Mouse (Mus musculus): ENCODE results near the gene Tcf21. TPM values are rescaled to one million over a fixed set of nuclear protein-coding genes. Genes with fewer than 3 reads are reported as not detected.
A peak's percentile ranks its signal among the peaks of the same experiment; 100 is the strongest.

Tcf21 gene
- 4.4 TPM in 2 replicates for polyA plus RNA-seq (2015; fragmentation: Nextera tagmentation; extraction: Ambion mirVana)

DNA sequence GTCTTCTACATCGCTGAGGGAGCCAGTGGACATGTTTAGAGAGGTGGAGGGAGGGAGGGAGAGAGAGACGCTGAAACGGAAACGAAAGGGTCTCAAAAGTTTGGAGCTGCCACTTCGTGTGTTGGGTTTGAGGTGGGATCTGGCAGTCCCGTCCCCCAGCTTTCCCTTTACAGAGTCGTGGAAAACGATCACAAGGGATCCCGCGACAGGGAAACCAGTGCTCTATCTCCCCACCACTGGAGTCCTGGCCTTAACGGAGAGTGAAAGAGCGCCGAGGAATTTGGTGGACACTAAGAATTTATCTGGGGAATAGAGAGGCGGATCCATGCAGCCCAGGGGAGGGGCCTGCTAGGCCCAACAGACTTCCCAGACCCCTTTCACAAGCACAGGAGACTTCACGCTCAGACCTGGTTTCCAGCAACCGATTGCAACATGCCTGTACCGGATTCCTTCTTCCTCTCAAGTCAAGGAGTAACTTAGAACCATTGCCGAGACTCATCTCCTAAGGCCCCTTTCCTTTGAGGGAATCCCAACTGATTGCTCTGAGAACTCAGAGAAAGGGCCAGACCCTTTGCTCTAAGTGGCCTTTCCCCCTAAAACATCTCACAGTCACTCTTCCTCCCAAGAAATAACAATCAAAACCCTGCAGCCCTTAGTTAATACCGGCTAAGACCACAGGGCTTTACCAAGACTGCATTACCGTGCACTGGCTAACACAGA, at the start of gene Tcf21:
Gene Tcf21 (minus strand): TSS at position 304 of the 720 bp plus-strand sequence.
- no peaks in the 10 kb centered on the region for H3K9me3 ChIP-seq (replicated peaks)
- peaks cover 79% of the 10 kb centered on the region for H3K27me3 ChIP-seq
- H3K9ac ChIP-seq: no peak within 1 kb of the TSS
- no peak within 1 kb of the TSS for H3K4me2 ChIP-seq
- H3K27ac ChIP-seq (replicated peaks): no peak within 1 kb of the TSS
- ATAC-seq (ENCODE audit: insufficient read depth): no peak
- H3K36me3 ChIP-seq (replicated peaks): no peaks in the 10 kb centered on the region
- H3K4me1 ChIP-seq (replicated peaks): no peaks in the 10 kb centered on the region
- H3K4me3 ChIP-seq (replicated peaks): peak within 1 kb of the TSS; percentile 15; the same call in 1 of the 2 replicates
- 3% methylated on average over 20 of the region's 20 CpGs for WGBS (ENCODE audit: insufficient replicate concordance)

DNA sequence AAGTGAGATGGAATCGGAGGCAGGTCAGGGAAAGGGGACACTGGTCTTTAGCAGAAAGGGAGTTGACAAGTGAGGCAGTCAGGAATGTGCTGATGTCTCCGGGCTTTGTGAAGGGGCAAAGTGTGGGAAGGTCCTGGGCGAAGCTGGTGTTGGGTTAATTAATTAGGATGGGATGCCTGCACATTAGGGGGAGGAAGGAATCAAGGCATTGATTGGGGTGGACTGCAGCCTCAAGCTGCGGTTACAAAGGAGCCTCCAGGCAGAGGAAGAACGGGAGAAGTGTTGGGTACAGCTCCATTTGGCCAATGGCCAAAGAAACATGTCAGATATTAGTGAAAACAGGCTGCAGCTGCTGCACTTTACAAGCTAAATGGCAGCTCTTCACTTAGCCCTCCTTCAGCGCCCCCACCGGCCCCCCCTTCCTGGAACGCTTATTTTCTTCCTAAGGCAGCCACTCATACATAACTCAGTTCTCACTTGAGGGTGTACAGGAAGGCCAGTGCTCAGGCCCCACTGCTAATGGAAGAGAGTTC, 48.5 kb upstream of the Tcf21 start:
- H3K27ac ChIP-seq (replicated peaks): no peak overlapping the region
- ATAC-seq (ENCODE audit: insufficient read depth): no peak
- WGBS (ENCODE audit: insufficient replicate concordance): 46% methylated on average over 8 of the region's 8 CpGs

GRCm38 (mm10) chr10:22867210-22867609, 47.2 kb upstream of the Tcf21 start:
- H3K4me3 ChIP-seq (replicated peaks): no peak overlapping the region
- H3K9me3 ChIP-seq (replicated peaks): no peaks in the 10 kb centered on the region
- no peak overlapping the region for H3K9ac ChIP-seq
- WGBS (ENCODE audit: insufficient replicate concordance): 31% methylated on average over 2 of the region's 2 CpGs
- no peaks in the 10 kb centered on the region for H3K4me1 ChIP-seq (replicated peaks)
- H3K27ac ChIP-seq (replicated peaks): no peak overlapping the region
- H3K36me3 ChIP-seq (replicated peaks): no peaks in the 10 kb centered on the region
- ATAC-seq (ENCODE audit: insufficient read depth): no peak
- H3K4me2 ChIP-seq: no peak overlapping the region
- no peaks in the 10 kb centered on the region for H3K27me3 ChIP-seq

More for the DNA sequence above, 48.5 kb upstream of the Tcf21 start:
- Histone ChIP-seq H3K36me3 (replicated peaks) (no peaks in the 10 kb centered on the region), H3K4me2 (no peak overlapping the region), H3K9me3 (replicated peaks) (no peaks in the 10 kb centered on the region), H3K9ac (no peak overlapping the region), H3K4me1 (replicated peaks) (no peaks in the 10 kb centered on the region), H3K4me3 (replicated peaks) (no peak overlapping the region), H3K27me3 (no peaks in the 10 kb centered on the region)

- WGBS (ENCODE audit: insufficient replicate concordance): 31% methylated on average over 9 of the region's 9 CpGs
- Histone ChIP-seq H3K36me3 (replicated peaks) (no peaks in the 10 kb centered on the region), H3K9ac (no peak overlapping the region), H3K4me3 (replicated peaks) (no peak overlapping the region), H3K9me3 (replicated peaks) (no peaks in the 10 kb centered on the region), H3K4me1 (replicated peaks) (no peaks in the 10 kb centered on the region), H3K27me3 (no peaks in the 10 kb centered on the region), H3K4me2 (no peak overlapping the region), H3K27ac (replicated peaks) (no peak overlapping the region)
- ATAC-seq (ENCODE audit: insufficient read depth): no peak
Measured at GRCm38 (mm10) chr10:22858111-22858510, 38.1 kb upstream of the Tcf21 start.

- ATAC-seq (ENCODE audit: insufficient read depth): no peak
Measured at GRCm38 (mm10) chr10:22854330-22854729, 34.4 kb upstream of the Tcf21 start.

DNA sequence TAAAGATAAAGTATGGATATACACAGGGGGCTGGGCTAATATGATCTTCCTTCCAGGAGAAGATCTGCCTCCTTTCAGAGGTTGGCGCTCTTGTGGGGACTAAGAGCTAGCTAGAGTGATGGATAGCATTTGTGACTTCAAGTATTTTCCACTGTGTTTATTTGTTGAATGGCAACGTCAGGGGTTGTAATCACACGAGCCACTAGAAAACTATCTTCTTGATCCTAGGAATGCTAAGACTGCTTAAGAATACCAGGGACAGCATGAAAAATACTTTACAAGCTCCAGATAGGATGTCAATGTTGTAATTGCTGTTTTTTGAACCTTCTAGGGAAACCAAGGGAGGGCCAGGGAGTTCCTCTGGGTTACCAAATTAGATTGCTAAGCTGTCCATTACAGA, 25.4 kb upstream of the Tcf21 start:
- H3K9ac ChIP-seq: no peak overlapping the region
- no peak overlapping the region for H3K4me2 ChIP-seq
- H3K4me3 ChIP-seq (replicated peaks): no peak overlapping the region
- 23% methylated on average over 3 of the region's 3 CpGs for WGBS (ENCODE audit: insufficient replicate concordance)
- peaks cover 51% of the 10 kb centered on the region for H3K27me3 ChIP-seq
- H3K4me1 ChIP-seq (replicated peaks): no peaks in the 10 kb centered on the region
- H3K9me3 ChIP-seq (replicated peaks): no peaks in the 10 kb centered on the region
- H3K27ac ChIP-seq (replicated peaks): no peak overlapping the region
- ATAC-seq (ENCODE audit: insufficient read depth): no peak
- H3K36me3 ChIP-seq (replicated peaks): no peaks in the 10 kb centered on the region

More at GRCm38 (mm10) chr10:22854330-22854729, 34.4 kb upstream of the Tcf21 start:
- H3K4me2 ChIP-seq: no peak overlapping the region
- H3K9ac ChIP-seq: no peak overlapping the region
- no peaks in the 10 kb centered on the region for H3K27me3 ChIP-seq
- 16% methylated on average over 7 of the region's 7 CpGs for WGBS (ENCODE audit: insufficient replicate concordance)
- no peaks in the 10 kb centered on the region for H3K36me3 ChIP-seq (replicated peaks)
- no peak overlapping the region for H3K27ac ChIP-seq (replicated peaks)
- H3K4me3 ChIP-seq (replicated peaks): no peak overlapping the region
- H3K4me1 ChIP-seq (replicated peaks): no peaks in the 10 kb centered on the region
- H3K9me3 ChIP-seq (replicated peaks): no peaks in the 10 kb centered on the region

DNA sequence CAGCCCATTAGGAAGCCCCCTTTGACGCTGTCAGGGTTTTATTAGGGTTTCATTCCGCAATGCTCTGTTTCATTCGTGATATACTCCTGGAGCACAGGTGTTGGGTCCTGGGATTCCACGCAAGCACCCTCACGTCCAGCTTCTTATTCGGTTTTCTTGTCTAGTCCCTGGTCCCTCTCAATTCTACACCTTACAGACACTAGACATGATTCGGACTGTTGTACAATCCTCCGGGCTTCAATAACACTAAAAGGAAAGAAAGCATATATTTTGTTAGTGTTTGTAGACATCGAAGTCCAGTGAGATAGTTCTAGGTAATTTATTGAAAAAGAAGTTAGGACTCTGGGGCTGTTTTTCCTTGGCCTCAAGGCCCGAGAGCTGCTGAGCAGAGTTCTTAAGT, 24.8 kb upstream of the Tcf21 start:
- Histone ChIP-seq H3K4me2 (no peak overlapping the region), H3K27me3 (peaks cover 52% of the 10 kb centered on the region), H3K36me3 (replicated peaks) (no peaks in the 10 kb centered on the region), H3K9ac (no peak overlapping the region), H3K27ac (replicated peaks) (no peak overlapping the region), H3K4me1 (replicated peaks) (no peaks in the 10 kb centered on the region), H3K9me3 (replicated peaks) (no peaks in the 10 kb centered on the region), H3K4me3 (replicated peaks) (no peak overlapping the region)
- WGBS (ENCODE audit: insufficient replicate concordance): 23% methylated on average over 10 of the region's 10 CpGs
- ATAC-seq (ENCODE audit: insufficient read depth): no peak

- H3K4me3 ChIP-seq (replicated peaks): no peak overlapping the region
- ATAC-seq (ENCODE audit: insufficient read depth): no peak
Measured at GRCm38 (mm10) chr10:22843440-22844361, 23.7 kb upstream of the Tcf21 start.

DNA sequence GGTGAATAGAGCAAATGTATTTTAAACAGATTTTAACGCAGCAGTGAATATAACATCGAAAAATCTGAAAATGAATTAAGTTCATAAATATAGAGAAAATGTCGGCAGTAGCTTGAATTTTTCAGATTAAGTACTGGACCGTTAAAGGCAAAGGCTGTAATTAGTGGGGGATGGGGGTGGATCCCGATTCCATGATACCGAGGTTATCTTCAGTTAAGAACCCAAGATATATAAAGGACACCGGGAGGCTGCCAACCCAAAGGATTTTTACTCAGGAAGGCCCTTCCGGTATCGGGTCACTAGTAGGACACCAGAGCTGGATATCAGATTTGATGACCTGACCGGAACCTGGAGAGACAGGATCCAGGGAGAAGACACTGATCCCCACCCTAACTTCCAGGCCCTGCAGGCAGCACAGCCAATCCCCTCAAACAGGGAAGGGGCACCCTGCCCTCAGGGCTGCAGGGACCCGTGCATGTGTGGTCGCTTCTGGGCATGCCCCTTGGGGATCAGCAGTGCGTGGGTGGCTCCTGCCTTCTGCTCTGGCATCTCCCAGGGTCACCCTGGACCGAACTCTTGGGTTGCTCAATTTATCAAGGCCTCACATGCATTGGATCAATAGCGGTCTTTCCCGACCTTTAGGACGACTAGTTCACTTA, 22.9 kb upstream of the Tcf21 start:
- Histone ChIP-seq H3K4me3 (replicated peaks) (no peak overlapping the region), H3K4me2 (no peak overlapping the region), H3K27ac (replicated peaks) (no peak overlapping the region), H3K4me1 (replicated peaks) (no peaks in the 10 kb centered on the region), H3K9ac (no peak overlapping the region), H3K36me3 (replicated peaks) (no peaks in the 10 kb centered on the region), H3K27me3 (peaks cover 52% of the 10 kb centered on the region), H3K9me3 (replicated peaks) (no peaks in the 10 kb centered on the region)
- WGBS (ENCODE audit: insufficient replicate concordance): 6% methylated on average over 17 of the region's 17 CpGs
- ATAC-seq (ENCODE audit: insufficient read depth): no peak

More at GRCm38 (mm10) chr10:22843440-22844361, 23.7 kb upstream of the Tcf21 start:
- Histone ChIP-seq H3K4me2 (no peak overlapping the region), H3K27me3 (peaks cover 52% of the 10 kb centered on the region), H3K27ac (replicated peaks) (no peak overlapping the region), H3K9me3 (replicated peaks) (no peaks in the 10 kb centered on the region), H3K4me1 (replicated peaks) (no peaks in the 10 kb centered on the region), H3K36me3 (replicated peaks) (no peaks in the 10 kb centered on the region), H3K9ac (no peak overlapping the region)
- WGBS (ENCODE audit: insufficient replicate concordance): 2% methylated on average over 26 of the region's 26 CpGs

DNA sequence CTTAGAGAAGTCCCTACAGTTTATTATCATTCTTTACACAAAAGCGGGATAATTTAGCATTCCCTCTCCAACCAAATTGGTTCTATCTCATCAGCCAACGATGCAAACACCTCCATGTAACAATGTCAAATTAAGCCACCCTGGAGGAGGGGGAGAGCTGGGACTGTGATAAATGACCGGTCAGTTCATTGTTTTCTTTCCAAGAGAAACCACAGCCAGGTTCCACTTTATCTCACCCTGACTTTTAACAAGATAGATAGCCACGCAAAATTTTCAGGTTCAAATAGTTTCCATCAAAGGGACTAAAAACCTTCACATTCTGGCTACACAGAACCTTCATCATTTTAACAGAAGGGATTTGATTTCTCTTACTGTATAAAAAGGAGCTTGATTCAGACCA, 22.1 kb upstream of the Tcf21 start:
- H3K9me3 ChIP-seq (replicated peaks): no peaks in the 10 kb centered on the region
- H3K9ac ChIP-seq: no peak overlapping the region
- H3K36me3 ChIP-seq (replicated peaks): no peaks in the 10 kb centered on the region
- H3K27me3 ChIP-seq: peaks cover 49% of the 10 kb centered on the region
- ATAC-seq (ENCODE audit: insufficient read depth): no peak
- H3K4me2 ChIP-seq: no peak overlapping the region
- no peaks in the 10 kb centered on the region for H3K4me1 ChIP-seq (replicated peaks)
- no peak overlapping the region for H3K27ac ChIP-seq (replicated peaks)
- H3K4me3 ChIP-seq (replicated peaks): no peak overlapping the region
- 11% methylated on average over 4 of the region's 4 CpGs for WGBS (ENCODE audit: insufficient replicate concordance)

DNA sequence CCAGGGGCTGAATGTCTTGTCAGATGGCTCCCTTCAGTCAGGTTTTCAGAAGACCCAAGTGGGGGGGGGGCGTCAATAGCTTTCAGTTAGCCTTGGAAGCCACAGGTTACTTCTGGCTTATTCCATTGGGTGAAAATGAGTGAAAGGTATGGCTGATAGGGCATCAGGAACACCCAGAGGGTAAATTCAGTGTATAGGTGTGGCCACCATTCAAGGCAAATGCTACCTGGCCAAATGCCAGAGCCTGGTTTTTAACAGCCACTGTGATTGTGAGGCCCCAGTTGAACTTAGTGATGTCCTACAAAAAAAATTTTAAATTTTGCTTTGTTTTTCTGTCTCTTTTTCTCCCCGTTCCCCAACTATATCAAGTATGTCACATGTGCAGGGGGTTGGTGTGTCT, 6.3 kb upstream of the Tcf21 start:
- WGBS (ENCODE audit: insufficient replicate concordance): 60% methylated on average over 2 of the region's 2 CpGs
- H3K4me3 ChIP-seq (replicated peaks): no peak overlapping the region
- no peak overlapping the region for H3K9ac ChIP-seq
- peaks cover 22% of the 10 kb centered on the region for H3K27me3 ChIP-seq
- no peak for ATAC-seq (ENCODE audit: insufficient read depth)
- H3K36me3 ChIP-seq (replicated peaks): no peaks in the 10 kb centered on the region
- H3K4me2 ChIP-seq: no peak overlapping the region
- H3K9me3 ChIP-seq (replicated peaks): no peaks in the 10 kb centered on the region
- H3K4me1 ChIP-seq (replicated peaks): no peaks in the 10 kb centered on the region
- no peak overlapping the region for H3K27ac ChIP-seq (replicated peaks)
